Mouse (Mus musculus) v-Abl transformed pro-B cells (cell line): ENCODE measurements around the gene Tiam1.

Source experiments
- in situ Hi-C, 2 experiments: fragments of 400-800 bp; cut with MboI; formaldehyde crosslinking; loops; one replicate each; pipeline ENCODE4 v1.15.1; 2025; ENCODE audit not compliant: unreplicated experiment in 2 of 2

Tiam1 gene

GRCm38 (mm10) chr16:90149335-90149734 lies 5.8 kb upstream of the Tiam1 start:
- in situ Hi-C loops, result no loop called here

GRCm38 (mm10) chr16:90145244-90145643 lies 1.7 kb upstream of the Tiam1 start:
- in situ Hi-C loops, result no loop called here

- in situ Hi-C loops, result no loop called here
Measured at GRCm38 (mm10) chr16:90144541-90144940, 972 bp upstream of the Tiam1 start.

DNA sequence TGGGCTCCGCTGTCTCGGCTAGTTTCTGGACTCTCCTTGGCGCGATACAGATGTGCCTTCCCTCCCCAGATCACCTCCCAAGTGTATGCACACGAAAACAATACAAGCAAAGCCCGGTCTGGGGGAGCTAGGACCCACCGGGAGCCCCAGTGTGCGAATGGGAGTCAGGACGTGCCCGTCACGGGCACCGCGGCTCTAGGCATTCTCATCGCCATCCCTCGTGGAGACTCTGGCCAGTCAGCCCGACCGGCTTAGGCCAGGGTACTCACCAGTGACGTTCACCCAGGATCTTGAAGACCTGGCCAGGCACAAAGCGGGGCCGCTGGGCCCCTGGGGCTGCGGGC lies 181 bp downstream of the Tiam1 start:
- in situ Hi-C loops, result no loop called here

DNA sequence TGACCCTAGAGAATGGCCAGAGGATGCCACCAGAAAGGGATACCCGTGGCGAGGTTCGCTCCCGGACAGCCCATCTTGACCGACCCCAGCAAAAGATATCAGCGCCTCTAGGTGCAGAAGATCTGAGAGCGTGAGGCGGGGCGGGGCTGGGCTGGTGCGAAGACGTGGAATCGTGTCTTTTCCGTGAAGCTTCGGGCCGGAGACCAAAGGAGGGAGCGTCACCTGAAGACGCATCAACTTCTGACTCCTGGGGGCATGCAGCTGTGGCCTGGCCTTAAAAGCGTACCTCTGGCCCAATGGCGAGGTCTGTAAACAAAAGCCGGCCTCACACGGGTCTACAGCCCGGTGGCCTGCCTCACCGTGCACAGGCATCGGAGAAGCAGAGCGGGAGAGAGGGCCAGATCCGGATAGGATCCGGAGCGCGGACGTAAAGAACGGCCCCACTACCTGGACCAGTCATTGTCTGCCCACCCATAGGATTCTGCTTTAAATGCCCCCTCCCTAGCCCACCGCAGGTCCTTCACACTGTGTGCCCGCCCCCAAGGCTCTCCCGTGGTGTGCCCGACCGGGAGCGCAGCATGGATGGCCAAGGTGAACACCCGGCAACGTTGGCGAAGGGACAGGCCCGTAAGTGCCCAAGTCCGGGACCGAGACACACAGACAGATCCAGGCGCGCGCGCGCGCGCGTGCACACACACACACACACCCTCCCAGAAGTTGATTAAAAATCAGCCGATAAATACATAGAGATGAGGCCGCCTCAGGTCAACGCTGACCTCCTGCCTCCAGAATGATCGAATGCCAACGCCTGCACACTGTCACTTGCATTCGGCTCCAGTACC lies 774 bp downstream of the Tiam1 start:
- in situ Hi-C loops, result no loop called here

DNA sequence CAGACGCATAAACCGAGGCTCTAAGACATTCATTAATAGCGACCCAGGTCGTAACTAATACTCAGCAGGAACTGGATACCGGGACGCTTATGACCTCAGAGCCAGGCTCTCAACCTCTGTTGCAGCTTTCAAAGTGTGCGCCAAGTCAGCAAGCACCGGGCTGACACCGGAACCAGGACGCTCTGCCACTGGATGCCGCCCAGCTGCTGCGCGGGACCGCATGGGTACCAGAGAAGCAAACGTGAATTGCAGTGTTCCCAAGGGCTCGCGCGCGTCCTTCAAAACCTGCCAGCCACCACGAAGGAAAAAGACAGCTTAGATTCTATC lies 1.4 kb downstream of the Tiam1 start:
- in situ Hi-C loops, result no loop called here

DNA sequence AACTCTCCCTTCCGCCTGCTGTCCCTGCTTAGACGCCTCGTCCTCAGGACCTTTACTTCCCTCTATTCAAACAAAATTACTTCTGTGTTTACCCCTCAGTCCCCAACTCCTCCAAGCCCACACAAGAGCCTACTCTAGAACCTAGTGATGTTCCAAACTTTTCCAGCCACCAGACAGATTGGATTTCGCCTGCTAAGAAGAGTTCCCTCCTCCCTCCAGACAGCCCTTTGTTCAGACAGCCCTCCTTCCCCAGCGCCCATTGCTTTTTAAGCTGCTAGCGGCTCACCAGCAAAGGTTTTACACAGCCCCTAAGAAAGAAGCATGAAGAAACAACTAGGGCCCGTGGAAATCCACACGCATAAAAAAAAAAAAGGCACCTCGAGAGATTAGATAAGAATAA lies 2.0 kb downstream of the Tiam1 start:
- in situ Hi-C loops, result no loop called here

GRCm38 (mm10) chr16:90140571-90140970 lies 3.0 kb downstream of the Tiam1 start:
- in situ Hi-C loops, result no loop called here

DNA sequence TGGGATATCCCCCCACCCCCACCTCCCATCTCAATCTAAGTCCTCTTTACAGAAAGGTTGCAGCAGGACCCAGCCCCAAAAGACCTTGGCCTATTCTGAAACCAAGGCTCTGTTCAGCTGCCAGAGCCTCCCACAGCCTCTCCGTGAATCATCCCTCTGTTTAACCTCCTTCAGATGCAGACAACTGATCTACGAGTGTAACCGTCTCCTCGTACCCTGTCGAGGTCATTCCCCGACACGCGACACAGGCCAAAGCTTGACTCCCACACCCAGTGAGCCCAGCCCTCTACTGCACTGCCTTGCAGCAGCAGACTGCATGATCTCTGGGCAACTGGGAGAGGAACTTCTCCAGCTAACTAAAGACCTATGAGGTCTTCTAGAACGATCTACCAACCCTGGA lies 3.9 kb downstream of the Tiam1 start:
- in situ Hi-C loops, result no loop called here

GRCm38 (mm10) chr16:90138151-90138550 lies 5.4 kb downstream of the Tiam1 start:
- in situ Hi-C loops, result no loop called here

DNA sequence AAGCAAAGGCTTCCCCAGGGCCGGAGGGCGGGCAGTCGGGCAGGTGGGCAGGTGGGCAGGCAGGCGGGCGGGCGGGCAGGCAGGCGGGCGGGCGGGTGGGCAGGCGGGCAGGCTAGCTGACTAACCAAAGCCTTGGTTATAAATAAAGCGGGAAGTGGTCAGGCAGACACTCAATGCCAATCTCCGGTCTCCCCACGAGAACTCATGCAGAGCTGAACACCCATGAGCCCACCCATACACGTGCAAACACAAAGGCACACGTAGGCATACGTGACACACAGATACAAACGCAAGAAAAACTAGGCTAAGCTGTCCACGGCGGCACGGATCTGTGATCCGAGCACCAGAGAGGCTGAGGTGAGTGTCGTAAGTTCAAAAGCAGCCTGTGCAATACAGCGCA lies 6.4 kb downstream of the Tiam1 start:
- in situ Hi-C loops, result no loop called here

DNA sequence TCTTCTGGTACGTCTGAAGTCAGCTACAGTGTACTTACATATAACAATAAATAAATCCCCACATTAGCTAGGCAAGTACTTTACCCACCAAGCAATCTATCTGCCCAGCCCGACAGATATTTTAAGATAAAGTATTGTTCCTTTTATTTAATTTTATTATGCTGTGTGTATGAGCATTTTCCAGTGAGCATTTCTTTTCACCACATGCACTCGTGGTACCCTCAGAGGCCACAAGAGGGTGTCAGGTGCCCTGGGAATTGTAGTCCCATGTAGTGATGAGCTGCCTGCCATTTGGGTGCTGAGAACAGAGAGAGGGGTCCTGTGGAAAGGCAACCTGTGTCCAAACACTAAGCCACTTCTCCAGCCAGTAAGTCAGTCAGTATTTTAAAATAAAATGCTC lies 8.0 kb downstream of the Tiam1 start:
- in situ Hi-C loops, result no loop called here

GRCm38 (mm10) chr16:90134351-90134750 lies 9.2 kb downstream of the Tiam1 start:
- in situ Hi-C loops, result no loop called here

DNA sequence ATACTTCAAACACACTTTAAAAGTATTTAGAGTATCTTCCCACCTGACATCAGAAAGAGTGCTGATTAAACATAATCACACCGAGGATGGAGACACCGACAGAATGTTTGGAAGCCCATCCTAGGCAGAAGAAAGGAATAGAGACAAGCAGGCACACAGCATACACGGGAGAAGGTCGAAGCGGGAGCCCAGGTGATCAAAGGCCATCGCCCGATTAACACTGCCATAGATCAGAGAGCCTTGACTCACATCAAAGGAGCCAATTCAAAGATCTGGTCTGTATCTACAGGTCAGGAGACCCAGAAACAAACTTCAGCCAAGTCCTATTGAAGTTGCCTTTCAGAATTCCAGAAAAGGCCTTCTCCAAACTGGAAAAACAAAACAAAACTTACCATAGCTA lies 10.8 kb downstream of the Tiam1 start:
- in situ Hi-C loops, result no loop called here

GRCm38 (mm10) chr16:90132331-90132730 lies 11.2 kb downstream of the Tiam1 start:
- in situ Hi-C loops, result no loop called here

DNA sequence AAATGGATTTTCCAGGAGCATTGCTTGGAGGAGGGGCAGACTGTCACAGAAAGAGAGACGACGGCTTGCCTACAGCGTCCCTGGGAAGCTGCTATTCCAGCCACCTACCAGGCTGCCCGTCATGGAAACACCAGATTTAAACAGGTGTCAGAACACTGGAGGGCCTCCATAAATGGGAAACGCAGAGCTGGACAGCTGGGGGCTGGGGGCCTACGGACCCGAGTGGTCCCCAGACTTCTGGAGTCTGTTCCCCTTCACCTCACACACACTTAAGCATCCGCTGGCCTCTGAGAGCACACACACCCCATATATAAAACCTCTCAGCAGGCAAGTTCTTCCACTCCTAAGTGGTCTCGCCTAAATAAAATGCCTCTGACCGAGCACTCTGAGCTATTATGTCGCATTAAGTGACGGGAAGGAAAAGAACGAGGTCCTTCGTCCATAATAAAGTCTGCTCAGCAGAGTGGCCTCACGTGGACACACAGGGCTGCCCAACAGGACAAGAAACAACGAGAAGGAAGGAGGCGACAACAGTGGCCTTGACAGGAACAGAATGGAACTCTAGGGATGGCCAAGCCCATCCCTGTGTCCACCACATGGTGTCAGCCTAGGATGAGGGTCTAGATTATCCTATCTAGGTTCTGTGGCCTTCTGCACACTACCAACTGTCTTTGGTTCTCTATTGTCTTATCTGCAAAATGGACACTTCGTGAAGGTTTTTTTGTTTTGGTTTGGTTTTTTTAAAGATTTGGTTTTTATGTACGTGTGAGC lies 14.6 kb downstream of the Tiam1 start:
- in situ Hi-C loops, result no loop called here

GRCm38 (mm10) chr16:90128361-90128760 lies 15.2 kb downstream of the Tiam1 start:
- in situ Hi-C loops, result no loop called here

DNA sequence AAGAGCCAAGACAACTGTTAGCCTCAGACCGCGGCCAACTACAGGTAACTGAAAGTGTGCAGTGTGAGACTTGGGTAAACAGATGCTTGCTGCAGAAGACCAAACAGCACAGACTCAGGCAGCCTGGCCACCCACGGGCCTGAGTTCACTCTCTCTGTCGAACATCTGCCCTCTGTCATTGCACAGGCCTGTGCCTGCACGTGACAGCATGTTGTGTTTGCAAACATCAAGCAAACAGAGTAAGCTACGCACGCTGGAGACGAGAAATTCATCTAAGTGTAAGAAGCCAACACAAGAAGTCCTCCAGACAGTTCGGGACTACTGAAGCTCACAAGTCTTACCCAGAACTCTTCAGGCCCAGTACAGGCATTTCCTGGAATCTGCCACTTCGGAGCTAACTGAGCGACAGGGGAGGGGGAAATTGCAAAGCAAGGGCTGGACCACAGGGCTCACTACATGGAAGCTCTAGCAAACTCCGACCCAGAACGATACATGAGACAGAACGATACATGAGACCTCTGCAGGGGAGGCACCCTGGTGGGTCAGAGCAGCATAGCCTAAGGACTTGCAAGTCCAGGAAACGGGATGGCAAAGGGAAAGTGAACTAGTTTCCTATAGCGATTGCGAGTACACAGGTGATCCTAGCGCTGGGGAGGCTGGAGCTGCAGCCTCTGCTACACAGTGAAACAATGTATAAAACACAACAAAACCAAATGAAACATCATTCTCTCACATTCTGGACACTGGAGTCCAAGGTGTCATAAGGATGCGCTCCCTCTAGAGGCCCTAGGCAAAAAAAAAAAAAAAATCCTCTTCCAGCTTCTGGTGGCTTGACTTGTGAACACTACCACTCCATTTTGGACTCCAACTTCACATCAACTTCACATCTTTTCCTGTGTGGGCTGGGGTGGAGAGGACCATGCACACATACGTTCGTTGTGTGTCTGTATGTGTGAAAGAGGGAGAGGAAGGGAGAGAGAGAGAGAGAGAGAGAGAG lies 18.0 kb downstream of the Tiam1 start:
- in situ Hi-C loops, result no loop called here

DNA sequence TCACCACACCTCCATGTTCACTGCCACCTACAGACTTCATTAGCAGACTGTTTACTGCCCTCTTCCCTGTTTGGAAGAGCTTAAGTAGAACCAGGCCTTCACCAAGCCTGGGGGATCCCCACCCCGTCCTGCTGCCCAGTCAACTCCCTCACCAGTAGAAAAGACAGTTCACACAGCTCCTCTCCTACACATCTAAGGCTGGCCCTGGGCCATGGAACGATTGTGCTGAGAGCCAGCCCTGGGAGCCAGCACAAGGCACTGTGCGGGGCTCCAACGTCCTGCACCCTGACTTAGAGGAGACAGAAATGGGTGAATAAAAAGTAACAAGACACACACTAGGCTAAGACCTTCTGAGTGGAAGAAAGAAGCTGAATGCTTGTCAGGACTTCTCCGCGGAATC lies 20.5 kb downstream of the Tiam1 start:
- in situ Hi-C loops, result no loop called here

- in situ Hi-C loops, result no loop called here
Measured at GRCm38 (mm10) chr16:90122439-90122838, 21.1 kb downstream of the Tiam1 start.

DNA sequence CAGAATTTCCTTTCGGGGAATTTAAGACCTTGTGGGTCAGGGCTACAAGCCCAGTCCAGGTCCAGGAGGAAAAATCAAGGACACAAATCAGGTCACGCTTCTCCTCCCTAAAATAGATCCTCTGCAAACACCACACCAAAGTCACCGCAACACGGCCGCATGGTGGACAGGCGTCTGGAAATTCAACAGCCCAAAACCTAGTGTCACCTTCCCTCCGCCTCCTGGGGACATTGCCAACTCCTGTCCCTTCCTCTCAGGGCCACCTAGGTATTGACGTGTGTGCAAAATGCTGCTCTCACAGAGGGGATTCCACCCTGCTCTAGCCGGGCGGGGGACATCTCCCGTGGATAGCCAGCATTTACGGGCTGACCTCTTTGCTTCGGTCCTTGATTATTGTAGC lies 21.8 kb downstream of the Tiam1 start:
- in situ Hi-C loops, result no loop called here
